Mouse (Mus musculus): ENCODE measurements around the gene Bdnf. TPM values are rescaled to one million over a fixed set of nuclear protein-coding genes. Genes with fewer than 3 reads are reported as not detected.

The Bdnf gene
- polyA plus RNA-seq, 1 experiment, result not detected

GRCm38 (mm10) chr2:109706524-109706923 is 32.0 kb downstream of the Bdnf start:
- Histone ChIP-seq H3K36me3 (ENCODE audit: control insufficient read depth, insufficient read depth, low read length) (no peaks in the 10 kb centered on the region), H3K4me3 (ENCODE audit: low read depth, low read length) (no peak overlapping the region), H3K27ac (ENCODE audit: insufficient read depth, low read depth, low read length) (no peak overlapping the region), H3K4me1 (ENCODE audit: control insufficient read depth, insufficient read depth, insufficient read length, low read length) (no peaks in the 10 kb centered on the region), H3K27me3 (ENCODE audit: control insufficient read depth, insufficient read depth, low read length) (no peaks in the 10 kb centered on the region)
- TF ChIP-seq CTCF (IDR thresholded peaks at IDR 0.05; ENCODE audit: extremely low read depth, insufficient read length, insufficient replicate concordance, low read depth, low read length) (no peak), POLR2A (IDR thresholded peaks at IDR 0.05; ENCODE audit: low read depth, low read length) (no peak)
- 67% methylated on average over 8 of the region's 8 CpGs for WGBS

- no peaks in the 10 kb centered on the region for H3K27me3 ChIP-seq (ENCODE audit: control insufficient read depth, insufficient read depth, low read length)
- no peak for TF ChIP-seq POLR2A (IDR thresholded peaks at IDR 0.05; ENCODE audit: low read depth, low read length)
- TF ChIP-seq CTCF (IDR thresholded peaks at IDR 0.05; ENCODE audit: extremely low read depth, insufficient read length, insufficient replicate concordance, low read depth, low read length), result no peak
- H3K27ac ChIP-seq (ENCODE audit: insufficient read depth, low read depth, low read length), result no peak overlapping the region
- H3K36me3 ChIP-seq (ENCODE audit: control insufficient read depth, insufficient read depth, low read length), result no peaks in the 10 kb centered on the region
- WGBS, result 78% methylated on average over 7 of the region's 7 CpGs
- H3K4me3 ChIP-seq (ENCODE audit: low read depth, low read length), result no peak overlapping the region
- no peaks in the 10 kb centered on the region for H3K4me1 ChIP-seq (ENCODE audit: control insufficient read depth, insufficient read depth, insufficient read length, low read length)
Observed at GRCm38 (mm10) chr2:109709346-109709745, 34.8 kb downstream of the Bdnf start.

- WGBS, result 79% methylated on average over 1 of the region's 1 CpGs
Observed at GRCm38 (mm10) chr2:109711049-109711448, 36.5 kb downstream of the Bdnf start.

GRCm38 (mm10) chr2:109725261-109725660 is 50.8 kb downstream of the Bdnf start:
- Histone ChIP-seq H3K4me3 (ENCODE audit: low read depth, low read length) (no peak overlapping the region), H3K27me3 (ENCODE audit: control insufficient read depth, insufficient read depth, low read length) (no peaks in the 10 kb centered on the region), H3K27ac (ENCODE audit: insufficient read depth, low read depth, low read length) (no peak overlapping the region), H3K4me1 (ENCODE audit: control insufficient read depth, insufficient read depth, insufficient read length, low read length) (no peaks in the 10 kb centered on the region), H3K36me3 (ENCODE audit: control insufficient read depth, insufficient read depth, low read length) (no peaks in the 10 kb centered on the region)
- 64% methylated on average over 3 of the region's 3 CpGs for WGBS
- no peak for TF ChIP-seq CTCF (IDR thresholded peaks at IDR 0.05; ENCODE audit: extremely low read depth, insufficient read length, insufficient replicate concordance, low read depth, low read length)
- no peak for TF ChIP-seq POLR2A (IDR thresholded peaks at IDR 0.05; ENCODE audit: low read depth, low read length)

More at GRCm38 (mm10) chr2:109711049-109711448, 36.5 kb downstream of the Bdnf start:
- no peak for TF ChIP-seq CTCF (IDR thresholded peaks at IDR 0.05; ENCODE audit: extremely low read depth, insufficient read length, insufficient replicate concordance, low read depth, low read length)
- Histone ChIP-seq H3K4me3 (ENCODE audit: low read depth, low read length) (no peak overlapping the region), H3K4me1 (ENCODE audit: control insufficient read depth, insufficient read depth, insufficient read length, low read length) (no peaks in the 10 kb centered on the region), H3K36me3 (ENCODE audit: control insufficient read depth, insufficient read depth, low read length) (no peaks in the 10 kb centered on the region), H3K27ac (ENCODE audit: insufficient read depth, low read depth, low read length) (no peak overlapping the region), H3K27me3 (ENCODE audit: control insufficient read depth, insufficient read depth, low read length) (no peaks in the 10 kb centered on the region)

GRCm38 (mm10) chr2:109725831-109726230 is 51.3 kb downstream of the Bdnf start:
- H3K4me1 ChIP-seq (ENCODE audit: control insufficient read depth, insufficient read depth, insufficient read length, low read length), result no peaks in the 10 kb centered on the region
- no peaks in the 10 kb centered on the region for H3K27me3 ChIP-seq (ENCODE audit: control insufficient read depth, insufficient read depth, low read length)
- H3K4me3 ChIP-seq (ENCODE audit: low read depth, low read length), result no peak overlapping the region
- WGBS, result 30% methylated on average over 6 of the region's 6 CpGs
- no peaks in the 10 kb centered on the region for H3K36me3 ChIP-seq (ENCODE audit: control insufficient read depth, insufficient read depth, low read length)
- no peak overlapping the region for H3K27ac ChIP-seq (ENCODE audit: insufficient read depth, low read depth, low read length)
- TF ChIP-seq CTCF (IDR thresholded peaks at IDR 0.05; ENCODE audit: extremely low read depth, insufficient read length, insufficient replicate concordance, low read depth, low read length) (no peak), POLR2A (IDR thresholded peaks at IDR 0.05; ENCODE audit: low read depth, low read length) (no peak)

GRCm38 (mm10) chr2:109729221-109729620 is 54.7 kb downstream of the Bdnf start:
- Histone ChIP-seq H3K36me3 (ENCODE audit: control insufficient read depth, insufficient read depth, low read length) (no peaks in the 10 kb centered on the region), H3K4me3 (ENCODE audit: low read depth, low read length) (no peak overlapping the region), H3K27ac (ENCODE audit: insufficient read depth, low read depth, low read length) (no peak overlapping the region), H3K4me1 (ENCODE audit: control insufficient read depth, insufficient read depth, insufficient read length, low read length) (no peaks in the 10 kb centered on the region), H3K27me3 (ENCODE audit: control insufficient read depth, insufficient read depth, low read length) (no peaks in the 10 kb centered on the region)
- 90% methylated on average over 1 of the region's 1 CpGs for WGBS
- TF ChIP-seq POLR2A (IDR thresholded peaks at IDR 0.05; ENCODE audit: low read depth, low read length), result no peak
- TF ChIP-seq CTCF (IDR thresholded peaks at IDR 0.05; ENCODE audit: extremely low read depth, insufficient read length, insufficient replicate concordance, low read depth, low read length), result no peak

- no peaks in the 10 kb centered on the region for H3K4me1 ChIP-seq (ENCODE audit: control insufficient read depth, insufficient read depth, insufficient read length, low read length)
- no peaks in the 10 kb centered on the region for H3K27me3 ChIP-seq (ENCODE audit: control insufficient read depth, insufficient read depth, low read length)
- 64% methylated on average over 9 of the region's 9 CpGs for WGBS
- H3K4me3 ChIP-seq (ENCODE audit: low read depth, low read length), result no peak overlapping the region
- no peaks in the 10 kb centered on the region for H3K36me3 ChIP-seq (ENCODE audit: control insufficient read depth, insufficient read depth, low read length)
- TF ChIP-seq CTCF (IDR thresholded peaks at IDR 0.05; ENCODE audit: extremely low read depth, insufficient read length, insufficient replicate concordance, low read depth, low read length) (no peak), POLR2A (IDR thresholded peaks at IDR 0.05; ENCODE audit: low read depth, low read length) (no peak)
- H3K27ac ChIP-seq (ENCODE audit: insufficient read depth, low read depth, low read length), result no peak overlapping the region
Observed at GRCm38 (mm10) chr2:109733201-109734039, 58.9 kb downstream of the Bdnf start.

Data from small intestine, adult 2 months (tissue).